Mouse (Mus musculus): ENCODE data around the gene Hmbs.

Gene Hmbs

DNA sequence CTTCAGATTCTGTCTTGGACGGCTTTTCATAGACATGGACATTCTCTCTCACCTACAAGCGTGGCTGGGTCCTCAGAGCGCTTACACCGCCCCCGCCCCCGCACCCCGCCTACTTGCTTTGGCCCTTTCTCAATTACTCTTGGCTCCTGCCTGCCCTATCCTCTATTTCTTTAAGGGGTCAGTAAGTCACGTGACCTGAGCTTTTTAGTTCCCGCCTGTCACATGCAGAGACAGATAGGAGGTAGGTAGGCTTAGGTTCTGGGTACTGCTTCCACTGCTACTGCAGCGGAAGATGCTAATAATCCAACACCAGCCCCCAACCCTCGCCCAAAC, 55.1 kb downstream of the Hmbs start:
- DNase-seq (ENCODE audit: low spot score) = peak; percentile 22

DNA sequence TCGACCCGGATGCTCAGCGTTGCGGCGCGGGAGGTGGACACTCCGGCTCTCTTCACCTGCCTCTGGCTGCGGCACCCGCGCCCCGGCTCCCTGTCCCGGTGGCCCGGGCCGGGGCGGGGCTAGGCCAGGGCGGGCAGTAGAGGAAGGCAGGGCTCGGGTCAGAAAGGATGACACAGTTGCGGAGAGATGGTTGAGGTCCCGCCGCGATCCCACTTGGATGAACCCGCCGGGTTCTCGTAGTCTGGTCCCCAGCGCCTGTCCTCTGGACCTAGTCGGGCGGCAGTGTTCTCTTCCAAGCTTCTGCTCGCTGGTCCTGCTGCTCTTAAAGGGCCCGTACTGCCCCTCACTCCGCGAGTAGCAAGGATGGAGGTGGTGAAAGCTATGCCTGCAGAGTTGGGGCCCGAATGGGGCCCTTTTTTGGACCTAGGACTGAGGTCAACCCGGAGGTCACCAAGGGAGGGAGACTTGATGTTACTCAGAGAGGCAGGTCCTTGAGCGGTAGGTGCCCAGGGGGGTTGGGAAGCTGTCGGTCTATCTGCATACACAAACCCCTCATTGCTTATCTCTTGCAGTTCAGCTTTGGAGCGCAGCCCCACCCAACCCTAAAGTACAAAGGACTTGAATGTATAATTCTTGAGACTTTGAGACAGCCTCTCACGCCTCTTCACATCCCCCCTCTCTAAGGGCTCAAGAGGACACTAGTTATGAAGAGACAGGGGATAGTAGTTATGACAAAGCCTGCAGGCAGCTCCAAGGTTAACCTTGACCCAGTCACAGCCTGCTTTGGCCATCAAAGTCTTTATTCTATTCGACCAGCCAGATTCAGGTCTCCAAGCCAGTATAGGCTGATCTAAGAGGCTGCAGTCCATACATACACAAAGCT, 55.7 kb downstream of the Hmbs start, which contains the start of gene Abcg4:
Abcg4 (minus strand) TSS at position 540 of the 883 bp plus-strand sequence.
- DNase-seq (ENCODE audit: low spot score) = peak; percentile 64

DNA sequence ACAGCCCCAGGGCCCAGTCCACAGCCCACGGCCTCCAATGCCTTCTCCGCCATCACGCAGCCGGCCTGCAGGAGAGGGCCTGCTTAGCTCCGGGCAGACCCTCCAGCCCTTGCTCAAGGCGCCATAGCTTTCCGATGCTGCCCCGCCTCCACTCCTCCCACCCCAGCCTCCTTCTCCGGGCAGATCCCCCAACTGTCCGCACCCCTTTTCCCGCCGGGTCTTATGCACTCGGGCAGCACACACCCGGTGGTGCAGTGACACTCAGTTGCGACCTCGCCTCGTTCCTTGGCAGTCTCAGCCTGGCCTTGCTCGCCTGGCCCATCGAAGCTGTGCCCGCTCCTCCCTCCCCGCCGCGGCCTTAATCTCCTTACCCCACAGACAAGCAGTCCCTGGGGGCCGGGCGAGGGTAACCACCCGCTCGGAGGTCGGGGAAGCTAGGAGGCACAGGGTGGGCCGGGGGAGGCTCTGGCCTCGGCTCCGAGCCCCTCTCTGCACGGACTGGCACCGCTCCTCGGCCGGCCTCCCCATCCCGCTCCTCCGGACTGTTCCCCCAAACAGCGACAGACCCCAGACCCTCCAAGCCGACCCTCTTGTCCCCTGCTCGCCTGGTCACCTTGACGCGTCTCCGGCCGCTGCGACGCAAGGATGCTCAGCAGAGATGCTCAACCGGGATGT, 56.5 kb downstream of the Hmbs start:
- DNase-seq (ENCODE audit: low spot score) = peak; percentile 62

DNA sequence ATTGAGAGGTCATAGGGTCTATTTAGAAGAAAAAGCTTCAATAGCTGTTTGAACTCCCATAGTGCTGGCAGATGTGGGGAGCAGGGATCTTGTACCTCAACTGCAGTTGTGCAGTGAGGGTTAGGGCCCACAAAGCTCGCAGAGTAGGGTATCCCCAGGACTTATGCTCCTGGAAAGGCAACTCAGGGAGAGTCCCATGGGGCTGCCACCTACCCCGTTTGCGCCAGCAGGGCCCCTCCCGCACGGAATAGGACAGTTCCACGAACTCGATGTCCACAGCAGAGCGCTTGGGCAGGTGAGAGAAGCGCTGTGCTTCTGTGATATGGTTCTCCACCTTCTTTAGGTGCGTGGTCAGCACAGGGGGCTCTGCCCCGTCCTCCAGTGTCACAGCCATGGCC, 57.0 kb downstream of the Hmbs start:
- no peak for DNase-seq (ENCODE audit: low spot score)
